Mouse (Mus musculus) heart, embryonic 12.5 days (tissue): Measurements from ENCODE around the gene Cadm1. TPM values are rescaled to one million over a fixed set of nuclear protein-coding genes. Genes with fewer than 3 reads are reported as not detected.

Experiments used
- ATAC-seq: fragments of 200-750 bp; cut with Nextera tagmentation; 2 replicates; pipeline ENCODE4 v1.8.0; 2017; ENCODE audit warnings: moderate TSS enrichment, moderate library complexity; ENCODE audit not compliant: insufficient number of reproducible peaks, low FRiP score
- H3K27ac ChIP-seq: fragments of 300-500 bp; sonication (generic); 2 replicates; pipeline ENCODE4 v1.5.1; 2016; ENCODE audit warnings: mild to moderate bottlenecking, moderate library complexity; ENCODE audit not compliant: poor library complexity, severe bottlenecking
- H3K27me3 ChIP-seq: fragments of 300-500 bp; sonication (generic); replicated peaks from 2 replicates; pipeline ENCODE4 v1.6.1; 2016; ENCODE audit warnings: mild to moderate bottlenecking, moderate library complexity
- H3K36me3 ChIP-seq: fragments of 300-500 bp; sonication (generic); 2 replicates; pipeline ENCODE4 v1.6.1; 2016; ENCODE audit warnings: mild to moderate bottlenecking, moderate library complexity
- H3K4me1 ChIP-seq: fragments of 300-500 bp; sonication (generic); replicated peaks from 2 replicates; pipeline ENCODE4 v1.6.1; 2016; ENCODE audit warnings: mild to moderate bottlenecking
- H3K4me2 ChIP-seq: fragments of 300-500 bp; sonication (generic); 2 replicates; pipeline ENCODE4 v1.6.1; 2016; ENCODE audit warnings: mild to moderate bottlenecking, moderate library complexity
- H3K4me3 ChIP-seq: fragments of 300-500 bp; sonication (generic); 2 replicates; pipeline ENCODE4 v1.5.1; 2016; ENCODE audit warnings: mild to moderate bottlenecking
- H3K9ac ChIP-seq: fragments of 300-500 bp; sonication (generic); 2 replicates; pipeline ENCODE4 v1.6.1; 2016; ENCODE audit warnings: mild to moderate bottlenecking, moderate library complexity
- H3K9me3 ChIP-seq: fragments of 300-500 bp; sonication (generic); replicated peaks from 2 replicates; pipeline ENCODE4 v1.6.1; 2016; ENCODE audit warnings: mild to moderate bottlenecking, moderate library complexity
- WGBS: fragments of 180-500 bp; shearing (Covaris S2); methylation state at CpG from one replicate; pipeline ENCODE4 v1.1.7; 2016; 5-methylcytosine and 5-hydroxymethylcytosine counted together
- polyA plus RNA-seq: library from polyadenylated mRNA; unstranded; fragments of >200 nt; fragmentation: Nextera tagmentation; extraction: Ambion mirVana; gene quantifications from 2 replicates; pipeline ENCODE4 v1.2.1, GENCODE M21; 2016

The Cadm1 gene
- polyA plus RNA-seq, 1 experiment from 2014 or later = 18.7 TPM

DNA sequence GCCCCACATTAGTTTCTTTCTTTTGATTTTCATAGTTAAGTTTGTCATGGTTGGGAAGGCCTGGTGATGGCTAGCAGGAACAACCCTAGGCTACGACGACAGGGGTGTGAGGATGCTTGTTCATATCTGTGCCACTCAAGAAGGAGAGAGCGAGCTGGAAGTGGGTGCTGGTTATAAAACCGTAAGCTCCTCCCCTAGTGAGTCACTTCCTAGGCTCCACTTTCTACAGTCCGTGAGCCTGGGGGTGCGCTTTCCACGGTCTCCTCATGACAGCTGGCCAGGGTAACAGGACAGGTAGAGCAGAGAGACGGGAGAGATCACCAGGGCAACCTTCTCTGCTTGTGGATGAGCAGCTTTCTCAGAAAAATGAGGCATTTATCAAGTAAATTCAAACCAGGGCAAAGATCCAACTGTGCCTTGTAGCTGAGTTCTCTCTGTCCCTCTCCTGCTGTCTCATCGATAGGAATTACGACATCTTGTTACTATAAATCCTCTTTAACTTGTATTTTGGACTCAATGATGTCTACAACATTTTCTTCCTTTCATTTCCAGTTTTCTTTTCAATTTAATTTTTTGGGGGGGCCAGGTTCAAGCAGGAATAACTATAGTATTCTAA lies 23.1 kb downstream of the Cadm1 start:
- 75% methylated on average over 10 of the region's 10 CpGs for WGBS
- no peak overlapping the region for H3K4me3 ChIP-seq

DNA sequence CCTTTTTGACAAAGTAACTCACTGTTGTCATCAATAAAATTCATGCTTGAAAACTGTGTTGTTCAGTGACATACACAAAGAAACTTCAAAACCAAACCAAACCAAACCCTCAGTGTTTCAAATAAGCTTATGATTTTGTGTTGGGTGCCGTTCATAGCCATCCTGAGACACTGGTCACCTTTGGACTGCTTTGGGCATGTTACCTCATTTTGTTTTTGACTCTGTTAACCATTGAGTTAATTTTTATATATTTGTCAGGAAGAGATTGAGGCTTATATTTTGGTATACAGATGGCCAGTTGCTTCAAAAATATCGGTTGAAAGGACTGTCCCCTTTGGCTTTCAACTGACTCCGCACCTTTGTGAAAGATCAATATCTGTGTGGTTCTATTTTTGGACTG lies 30.8 kb downstream of the Cadm1 start:
- peaks cover 5% of the 10 kb centered on the region; the same call in 1 of the 2 replicates for H3K9me3 ChIP-seq
- H3K4me2 ChIP-seq = no peak overlapping the region
- H3K27ac ChIP-seq = no peak overlapping the region
- H3K4me1 ChIP-seq = no peaks in the 10 kb centered on the region
- ATAC-seq = no peak
- WGBS = 82% methylated on average over 3 of the region's 3 CpGs
- H3K9ac ChIP-seq = no peak overlapping the region
- no peak overlapping the region for H3K4me3 ChIP-seq
- H3K27me3 ChIP-seq = no peaks in the 10 kb centered on the region
- H3K36me3 ChIP-seq = no peaks in the 10 kb centered on the region

More for the DNA sequence above, 23.1 kb downstream of the Cadm1 start:
- H3K4me2 ChIP-seq = no peak overlapping the region
- H3K27me3 ChIP-seq = no peaks in the 10 kb centered on the region; the same call in 1 of the 2 replicates
- H3K9me3 ChIP-seq = no peaks in the 10 kb centered on the region; the same call in 1 of the 2 replicates
- ATAC-seq = no peak
- no peaks in the 10 kb centered on the region for H3K36me3 ChIP-seq
- no peak overlapping the region for H3K9ac ChIP-seq
- H3K4me1 ChIP-seq = no peaks in the 10 kb centered on the region
- H3K27ac ChIP-seq = no peak overlapping the region

DNA sequence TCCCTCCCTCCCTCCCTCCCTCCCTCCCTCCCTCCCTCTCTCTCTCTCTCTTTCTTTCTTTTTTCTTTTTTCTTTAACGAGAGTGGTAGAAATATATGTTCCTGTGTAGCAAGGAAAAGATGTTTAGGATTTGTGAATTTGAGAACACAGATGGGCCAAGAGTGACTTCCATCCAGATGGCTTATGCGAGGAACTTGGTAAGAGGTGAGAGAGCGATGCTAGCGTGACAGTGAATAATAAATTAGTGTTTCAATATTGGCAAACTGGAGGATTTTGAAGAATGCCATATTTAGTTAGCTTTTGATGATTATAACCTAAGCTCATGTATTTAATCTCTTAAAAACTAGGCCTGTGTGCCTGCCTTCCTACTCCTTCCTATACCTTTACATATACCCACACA lies 31.6 kb downstream of the Cadm1 start:
- Histone ChIP-seq H3K9ac (no peak overlapping the region), H3K9me3 (peaks cover 5% of the 10 kb centered on the region; the same call in 1 of the 2 replicates), H3K4me3 (no peak overlapping the region), H3K4me2 (no peak overlapping the region), H3K4me1 (no peaks in the 10 kb centered on the region), H3K27ac (no peak overlapping the region), H3K27me3 (no peaks in the 10 kb centered on the region), H3K36me3 (no peaks in the 10 kb centered on the region)
- 90% methylated on average over 3 of the region's 4 CpGs for WGBS
- ATAC-seq = no peak

DNA sequence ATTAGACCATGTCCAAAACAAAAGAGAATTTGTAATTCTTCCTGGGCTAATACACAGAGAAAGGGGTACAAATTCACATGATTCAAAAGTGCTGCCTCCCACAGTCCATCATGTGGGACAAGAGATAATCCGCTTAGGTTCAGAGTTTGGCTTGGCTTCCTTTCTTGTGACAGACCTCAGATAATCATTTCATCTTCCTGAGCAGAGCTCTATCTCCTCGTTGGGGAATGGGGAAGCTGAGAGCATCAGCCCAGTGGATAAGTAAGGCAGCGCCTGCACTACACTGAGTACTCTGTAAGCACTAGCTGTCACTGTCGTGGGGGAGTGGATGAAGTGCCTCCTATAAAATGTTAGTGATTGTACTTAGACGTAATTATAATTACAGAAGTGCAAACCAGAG lies 35.1 kb downstream of the Cadm1 start:
- H3K27me3 ChIP-seq = no peaks in the 10 kb centered on the region
- no peak for ATAC-seq

DNA sequence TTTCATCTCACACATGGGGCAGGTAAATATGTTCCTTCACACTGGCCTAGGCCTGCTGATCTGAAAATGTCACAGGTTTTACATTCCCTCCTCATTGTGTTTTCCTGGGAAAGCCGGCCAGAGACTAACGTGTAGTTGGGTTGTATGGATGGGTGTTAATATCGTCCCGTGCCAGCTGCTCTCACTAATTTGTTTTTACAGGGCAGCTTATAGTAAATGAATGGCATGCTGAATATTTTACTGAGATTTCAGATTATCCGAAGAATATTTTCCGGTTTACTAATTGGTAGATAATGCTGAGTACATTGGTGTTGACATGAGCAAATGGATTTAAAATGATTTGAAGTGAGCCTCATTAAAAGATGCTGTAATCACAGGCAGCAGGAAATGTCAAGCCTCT lies 37.9 kb downstream of the Cadm1 start:
- Histone ChIP-seq H3K27ac (no peak overlapping the region), H3K27me3 (no peaks in the 10 kb centered on the region), H3K4me1 (peaks cover 17% of the 10 kb centered on the region), H3K4me2 (no peak overlapping the region), H3K36me3 (no peaks in the 10 kb centered on the region), H3K9ac (no peak overlapping the region), H3K4me3 (no peak overlapping the region), H3K9me3 (no peaks in the 10 kb centered on the region)
- 78% methylated on average over 6 of the region's 6 CpGs for WGBS
- ATAC-seq = no peak

More for the DNA sequence above, 35.1 kb downstream of the Cadm1 start:
- Histone ChIP-seq H3K9ac (no peak overlapping the region), H3K36me3 (no peaks in the 10 kb centered on the region), H3K9me3 (peaks cover 5% of the 10 kb centered on the region; the same call in 1 of the 2 replicates), H3K27ac (no peak overlapping the region), H3K4me3 (no peak overlapping the region), H3K4me2 (no peak overlapping the region), H3K4me1 (0 out of 2 replicates have a peak, but pooled peaks cover 3% of the 10 kb centered on the region)
- 45% methylated on average over 5 of the region's 5 CpGs for WGBS

DNA sequence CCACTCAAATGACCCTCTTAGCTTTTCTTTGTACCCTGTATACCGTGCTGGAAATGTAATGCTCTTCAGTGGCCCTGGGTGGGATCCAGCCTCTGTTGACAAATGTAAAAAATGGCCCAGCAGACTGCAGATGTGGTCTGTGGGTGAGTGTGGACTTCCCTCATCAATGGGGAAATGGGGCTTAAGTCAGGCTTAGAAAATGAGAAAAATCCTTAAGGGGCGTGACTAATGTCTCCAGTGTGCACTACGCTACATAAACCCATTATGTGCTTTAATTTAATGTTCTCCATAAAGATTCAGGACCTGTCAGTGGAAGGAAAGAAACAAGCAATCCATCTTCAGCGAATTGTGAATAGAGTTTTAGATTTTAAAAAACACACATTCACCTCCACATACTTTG lies 40.2 kb downstream of the Cadm1 start:
- ATAC-seq = no peak
- no peak overlapping the region for H3K27ac ChIP-seq
- no peaks in the 10 kb centered on the region for H3K27me3 ChIP-seq
- no peaks in the 10 kb centered on the region for H3K36me3 ChIP-seq
- H3K4me3 ChIP-seq = no peak overlapping the region
- no peaks in the 10 kb centered on the region for H3K9me3 ChIP-seq
- peaks cover 26% of the 10 kb centered on the region for H3K4me1 ChIP-seq
- no peak overlapping the region for H3K9ac ChIP-seq
- WGBS = 88% methylated on average over 4 of the region's 4 CpGs
- H3K4me2 ChIP-seq = no peak overlapping the region

DNA sequence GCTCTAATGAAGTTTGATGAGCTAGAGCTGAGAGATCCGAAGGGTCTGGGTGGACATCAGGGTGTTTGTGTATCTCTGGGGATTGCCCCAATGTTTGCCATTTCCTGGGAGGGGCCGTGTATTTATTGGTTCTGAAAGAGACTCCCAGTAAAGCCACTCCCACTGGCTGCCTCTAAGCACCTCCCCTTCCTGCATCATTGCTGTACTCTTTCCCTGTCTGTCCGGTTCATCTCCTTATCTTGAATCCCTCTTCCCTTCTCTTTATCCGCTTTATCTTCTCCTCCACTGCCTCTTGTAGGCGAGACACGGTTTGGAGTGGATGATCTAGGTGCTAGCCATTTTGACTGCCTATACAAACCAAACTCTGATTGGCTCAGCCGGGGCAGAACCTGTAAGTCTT lies 41.5 kb downstream of the Cadm1 start:
- H3K9me3 ChIP-seq = no peaks in the 10 kb centered on the region
- peaks cover 29% of the 10 kb centered on the region for H3K4me1 ChIP-seq
- H3K36me3 ChIP-seq = no peaks in the 10 kb centered on the region
- H3K9ac ChIP-seq = no peak overlapping the region
- H3K4me3 ChIP-seq = no peak overlapping the region
- no peak overlapping the region for H3K27ac ChIP-seq
- no peak for ATAC-seq
- no peak overlapping the region for H3K4me2 ChIP-seq
- 61% methylated on average over 7 of the region's 7 CpGs for WGBS
- no peaks in the 10 kb centered on the region for H3K27me3 ChIP-seq

DNA sequence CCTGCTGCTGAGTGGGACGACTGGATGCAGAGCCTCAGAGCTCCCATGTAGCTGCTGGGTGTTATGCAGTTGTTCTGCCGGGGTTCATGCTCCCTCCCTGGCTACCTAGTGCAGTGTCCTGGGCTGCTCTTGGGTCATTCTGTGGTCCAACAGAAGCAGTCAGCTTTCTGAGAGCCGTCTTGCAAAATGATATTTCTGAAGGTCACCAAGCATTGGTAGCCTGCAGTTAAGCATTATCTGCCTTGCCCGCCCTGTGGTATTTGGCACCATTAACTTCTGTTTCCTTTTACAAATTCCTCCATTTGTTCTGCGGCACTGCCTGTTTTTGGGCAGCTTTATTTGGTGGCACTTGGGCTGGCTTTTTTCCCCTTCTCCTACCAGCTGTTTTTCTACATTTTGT lies 42.2 kb downstream of the Cadm1 start:
- H3K9me3 ChIP-seq = no peaks in the 10 kb centered on the region
- 43% methylated on average over 5 of the region's 5 CpGs for WGBS
- H3K9ac ChIP-seq = no peak overlapping the region
- ATAC-seq = no peak
- no peak overlapping the region for H3K27ac ChIP-seq
- H3K27me3 ChIP-seq = no peaks in the 10 kb centered on the region
- H3K4me2 ChIP-seq = no peak overlapping the region
- H3K36me3 ChIP-seq = no peaks in the 10 kb centered on the region
- H3K4me1 ChIP-seq = peaks cover 29% of the 10 kb centered on the region
- H3K4me3 ChIP-seq = no peak overlapping the region

DNA sequence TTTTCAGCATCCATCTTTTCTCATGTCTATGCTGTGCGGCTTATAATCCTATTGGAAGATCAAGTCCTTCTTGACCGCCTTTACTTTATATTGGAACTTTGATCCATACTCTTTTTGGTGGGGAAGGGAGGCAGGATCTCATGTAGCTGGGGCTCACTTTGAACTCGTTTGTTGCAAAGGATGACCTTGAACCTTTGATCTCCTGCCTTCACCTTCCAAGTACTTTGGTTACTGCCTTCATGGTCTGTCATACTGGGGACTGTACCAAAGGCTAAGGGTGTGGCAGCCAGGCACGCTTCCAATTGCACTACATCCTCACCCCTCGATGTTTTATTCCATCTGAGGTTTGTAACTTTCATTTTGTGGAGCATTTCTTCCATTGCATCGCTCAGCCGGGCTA lies 43.5 kb downstream of the Cadm1 start:
- H3K27me3 ChIP-seq = no peaks in the 10 kb centered on the region
- no peak for ATAC-seq
- no peak overlapping the region for H3K27ac ChIP-seq
- H3K4me2 ChIP-seq = no peak overlapping the region
- peaks cover 29% of the 10 kb centered on the region for H3K4me1 ChIP-seq
- H3K9me3 ChIP-seq = no peaks in the 10 kb centered on the region
- H3K9ac ChIP-seq = no peak overlapping the region
- no peaks in the 10 kb centered on the region for H3K36me3 ChIP-seq
- WGBS = 88% methylated on average over 7 of the region's 7 CpGs
- no peak overlapping the region for H3K4me3 ChIP-seq

DNA sequence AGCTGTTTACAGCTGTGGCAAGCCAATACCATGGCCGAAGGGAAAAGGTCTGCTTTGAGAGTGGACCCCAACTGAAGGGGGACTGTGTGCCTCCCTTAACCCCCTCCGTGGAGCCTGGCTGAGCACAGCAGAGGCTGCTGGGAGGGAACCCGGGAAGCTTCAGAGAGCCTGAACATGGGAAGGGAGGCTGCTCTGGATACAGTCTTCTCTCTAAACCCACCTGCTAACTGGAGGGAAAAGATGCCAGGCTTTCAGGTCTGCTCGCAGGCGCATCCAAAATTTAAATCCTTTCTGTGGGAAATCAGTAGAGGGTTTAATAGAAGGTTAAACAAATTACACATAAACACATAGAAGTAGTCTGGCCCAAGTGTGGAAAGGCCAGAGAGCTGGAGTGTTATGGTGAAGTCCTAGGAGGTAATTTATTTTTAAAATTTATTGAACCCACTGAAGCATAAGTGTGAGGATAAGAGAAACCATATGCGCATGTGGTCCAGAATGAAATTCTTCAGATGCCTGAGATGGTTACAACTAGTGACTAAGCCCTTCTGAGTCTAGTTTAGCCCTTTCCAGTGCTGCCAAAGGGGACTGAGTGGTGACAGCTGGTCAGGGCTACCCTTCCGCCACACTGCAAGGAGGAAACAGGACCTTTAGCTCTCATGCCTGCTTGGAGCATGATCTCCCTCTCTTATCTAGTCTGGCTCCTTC lies 44.9 kb downstream of the Cadm1 start:
- 38% methylated on average over 7 of the region's 7 CpGs for WGBS
- Histone ChIP-seq H3K4me2 (no peak overlapping the region), H3K36me3 (no peaks in the 10 kb centered on the region), H3K9me3 (no peaks in the 10 kb centered on the region), H3K9ac (no peak overlapping the region), H3K27me3 (no peaks in the 10 kb centered on the region), H3K4me3 (no peak overlapping the region), H3K27ac (no peak overlapping the region), H3K4me1 (peaks cover 26% of the 10 kb centered on the region)
- no peak for ATAC-seq

DNA sequence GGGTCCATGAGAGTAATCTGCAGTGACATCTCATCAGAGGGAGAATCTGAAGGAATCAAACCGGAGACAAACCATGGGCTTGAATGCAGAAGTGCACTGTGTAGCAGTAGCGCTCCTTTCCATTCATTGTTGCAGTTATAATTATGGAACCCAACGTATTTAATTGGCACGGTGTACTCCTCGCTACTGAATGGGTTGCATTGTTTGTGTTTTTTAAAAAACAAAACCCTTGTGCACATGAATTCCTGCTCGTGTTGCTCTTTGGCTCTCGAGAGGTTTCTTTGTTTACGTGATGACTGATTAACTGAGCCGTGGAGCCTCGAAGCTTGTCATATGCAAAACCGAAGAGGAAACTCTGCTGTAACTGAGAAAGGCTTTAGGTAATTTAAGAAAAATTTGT lies 45.8 kb downstream of the Cadm1 start:
- H3K9me3 ChIP-seq = no peaks in the 10 kb centered on the region
- H3K4me1 ChIP-seq = peaks cover 26% of the 10 kb centered on the region
- H3K36me3 ChIP-seq = no peaks in the 10 kb centered on the region
- no peak overlapping the region for H3K4me2 ChIP-seq
- H3K27me3 ChIP-seq = no peaks in the 10 kb centered on the region
- ATAC-seq = no peak
- 72% methylated on average over 11 of the region's 11 CpGs for WGBS
- no peak overlapping the region for H3K27ac ChIP-seq
- no peak overlapping the region for H3K9ac ChIP-seq
- no peak overlapping the region for H3K4me3 ChIP-seq
